Mouse (Mus musculus) E14TG2a.4 (cell line): Measurements from ENCODE around the gene Bfsp2.

Source experiments
- CTCF ChIP-seq: conservative IDR thresholded peaks from 2 replicates; pipeline ENCODE4 v1.5.1; 2014; ENCODE audit warnings: low read length
- POU5F1 ChIP-seq: IDR thresholded peaks from 2 replicates; pipeline ENCODE4 v1.6.1; 2014; ENCODE audit warnings: low read length, borderline replicate concordance

- TF ChIP-seq POU5F1 (no peak), CTCF (no peak)
These were observed 43.7 kb upstream of the Bfsp2 start for GRCm38 (mm10) chr9:103523742-103524403.
